Mouse (Mus musculus) C2C12 (cell line): ENCODE results near the gene Ankdd1a. TPM values are rescaled to one million over a fixed set of nuclear protein-coding genes. Genes with fewer than 3 reads are reported as not detected.

ENCODE experiments used
- H3K27me3 ChIP-seq: one replicate; pipeline ENCODE4 v1.6.1; 2011; ENCODE audit not compliant: control insufficient read depth, insufficient read depth, insufficient read length
- H3K36me3 ChIP-seq: one replicate; pipeline ENCODE4 v1.6.1; 2011; ENCODE audit not compliant: control insufficient read depth, insufficient read depth
- H3K4me3 ChIP-seq: one replicate; pipeline ENCODE4 v1.5.1; 2011; ENCODE audit warnings: mild to moderate bottlenecking, control low read depth; ENCODE audit not compliant: poor library complexity, insufficient read depth, severe bottlenecking
- H3K79me2 ChIP-seq: one replicate; pipeline ENCODE4 v1.6.1; 2011; ENCODE audit not compliant: control insufficient read depth, insufficient read depth
- H3K79me3 ChIP-seq: one replicate; pipeline ENCODE4 v1.6.1; 2011; ENCODE audit warnings: low read depth, control low read depth
- H3ac ChIP-seq: one replicate; pipeline ENCODE3; 2011; ENCODE audit warnings: low read depth; ENCODE audit not compliant: control insufficient read depth, insufficient read length
- CEBPB ChIP-seq: IDR thresholded peaks from one replicate; pipeline ENCODE4 v1.6.1; 2011; ENCODE audit warnings: low read depth, mild to moderate bottlenecking, control low read depth, moderate library complexity
- CTCF ChIP-seq: IDR thresholded peaks from one replicate; pipeline ENCODE4 v1.5.1; 2011; ENCODE audit not compliant: control insufficient read depth, insufficient read depth, insufficient read length
- FOSL1 ChIP-seq: IDR thresholded peaks from one replicate; pipeline ENCODE4 v1.8.0; 2011; ENCODE audit warnings: mild to moderate bottlenecking, low read length; ENCODE audit not compliant: poor library complexity, insufficient read depth, severe bottlenecking
- MAX ChIP-seq: IDR thresholded peaks from one replicate; pipeline ENCODE4 v1.6.1; 2011; ENCODE audit warnings: mild to moderate bottlenecking, control low read depth
- MYOD1 ChIP-seq: IDR thresholded peaks from one replicate; pipeline ENCODE4 v1.6.1; 2011; ENCODE audit warnings: low read depth; ENCODE audit not compliant: control insufficient read depth, insufficient read length
- MYOG ChIP-seq: IDR thresholded peaks from one replicate; pipeline ENCODE4 v1.6.1; 2011; ENCODE audit not compliant: control insufficient read depth, insufficient read length; ENCODE audit errors: extremely low read depth
- USF1 ChIP-seq: IDR thresholded peaks from one replicate; pipeline ENCODE4 v1.6.1; 2011; ENCODE audit warnings: low read depth, mild to moderate bottlenecking, control low read depth, moderate library complexity
- polyA plus RNA-seq: library from polyadenylated mRNA; unstranded; fragments of >200 nt; fragmentation: generic; extraction: Trizol; gene quantifications from one replicate; pipeline ENCODE4 v1.2.1, GENCODE M21; 2012; ENCODE audit warnings: missing spikeins

Gene Ankdd1a
- polyA plus RNA-seq, 1 experiment: not detected

- Histone ChIP-seq H3K79me2 (no peaks in the 10 kb centered on the region), H3K4me3 (no peak overlapping the region), H3K27me3 (no peaks in the 10 kb centered on the region), H3K79me3 (no peaks in the 10 kb centered on the region), H3K36me3 (peaks cover 31% of the 10 kb centered on the region), H3ac (no peak overlapping the region)
- no peak for TF ChIP-seq FOSL1
- TF ChIP-seq CTCF: no peak
- no peak for TF ChIP-seq MYOD1
- TF ChIP-seq MAX: no peak
Observed at GRCm38 (mm10) chr9:65552141-65552540, 32.1 kb upstream of the Ankdd1a start.

GRCm38 (mm10) chr9:65551035-65551434 is 31.0 kb upstream of the Ankdd1a start:
- Histone ChIP-seq H3K79me2 (no peaks in the 10 kb centered on the region), H3K36me3 (peaks cover 19% of the 10 kb centered on the region), H3K79me3 (no peaks in the 10 kb centered on the region), H3ac (peak overlapping the region; percentile 67), H3K27me3 (no peaks in the 10 kb centered on the region), H3K4me3 (no peak overlapping the region)
- TF ChIP-seq MYOG (no peak), MYOD1 (no peak), CEBPB (no peak), FOSL1 (no peak), CTCF (no peak), MAX (no peak), USF1 (no peak)

DNA sequence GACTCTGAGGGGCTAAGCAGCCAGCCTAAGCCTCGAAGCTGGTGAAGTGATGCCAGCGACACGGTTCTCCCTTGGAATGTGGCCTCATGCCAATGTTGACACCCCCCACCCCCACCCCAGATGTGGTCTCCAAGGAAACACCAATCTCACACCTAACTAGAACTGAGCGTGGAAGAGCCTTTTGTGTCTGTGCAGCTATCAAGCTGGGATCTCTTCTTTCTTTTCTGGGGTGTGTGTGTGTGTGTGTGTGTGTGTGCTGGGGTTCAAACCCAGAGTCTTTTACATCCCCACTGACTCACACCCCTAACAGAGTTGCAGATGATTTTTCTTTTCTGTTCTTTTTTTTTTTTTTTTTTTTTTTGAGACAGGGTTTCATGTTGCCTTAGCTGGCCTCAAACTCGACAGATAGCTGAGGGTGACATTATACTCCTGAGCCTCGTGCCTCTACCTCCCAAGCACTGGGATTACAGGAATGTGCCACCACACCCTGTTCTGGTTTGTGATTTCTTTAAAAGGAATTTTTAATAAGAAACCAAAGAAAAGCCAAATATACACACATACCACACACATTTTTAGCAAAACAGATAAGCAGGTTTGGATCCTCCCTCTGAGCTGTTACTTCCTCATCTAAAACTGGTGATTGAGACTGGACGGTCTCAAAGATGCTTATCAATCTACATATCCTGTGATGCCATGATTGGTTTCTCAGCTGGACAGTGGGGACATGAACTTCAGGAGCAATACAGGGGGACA is 30.3 kb upstream of the Ankdd1a start:
- Histone ChIP-seq H3K4me3 (no peak overlapping the region), H3K79me2 (no peaks in the 10 kb centered on the region), H3K36me3 (peaks cover 12% of the 10 kb centered on the region), H3K79me3 (no peaks in the 10 kb centered on the region), H3ac (peak overlapping the region; percentile 67), H3K27me3 (no peaks in the 10 kb centered on the region)
- TF ChIP-seq CEBPB (no peak), MAX (no peak)

- H3ac ChIP-seq: no peak overlapping the region
- H3K27me3 ChIP-seq: no peaks in the 10 kb centered on the region
- no peak for TF ChIP-seq CTCF
- TF ChIP-seq MAX: peak; percentile 17
- no peak for TF ChIP-seq MYOG
- H3K4me3 ChIP-seq: no peak overlapping the region
- no peaks in the 10 kb centered on the region for H3K79me2 ChIP-seq
- H3K36me3 ChIP-seq: peaks cover 9% of the 10 kb centered on the region
- H3K79me3 ChIP-seq: no peaks in the 10 kb centered on the region
Observed at GRCm38 (mm10) chr9:65549643-65550042, 29.6 kb upstream of the Ankdd1a start.

GRCm38 (mm10) chr9:65549139-65549538 is 29.1 kb upstream of the Ankdd1a start:
- H3K4me3 ChIP-seq: no peak overlapping the region
- H3K79me3 ChIP-seq: no peaks in the 10 kb centered on the region
- no peaks in the 10 kb centered on the region for H3K79me2 ChIP-seq
- no peaks in the 10 kb centered on the region for H3K27me3 ChIP-seq
- TF ChIP-seq MAX: no peak
- no peak for TF ChIP-seq USF1
- TF ChIP-seq MYOG: no peak
- no peak for TF ChIP-seq CEBPB
- no peak for TF ChIP-seq MYOD1
- no peak for TF ChIP-seq CTCF
- no peak for TF ChIP-seq FOSL1
- H3K36me3 ChIP-seq: peaks cover 7% of the 10 kb centered on the region
- H3ac ChIP-seq: no peak overlapping the region

GRCm38 (mm10) chr9:65548311-65548710 is 28.3 kb upstream of the Ankdd1a start:
- no peaks in the 10 kb centered on the region for H3K79me2 ChIP-seq
- H3K36me3 ChIP-seq: peaks cover 4% of the 10 kb centered on the region
- H3ac ChIP-seq: no peak overlapping the region
- TF ChIP-seq CEBPB: no peak
- no peak for TF ChIP-seq MAX
- no peak for TF ChIP-seq CTCF
- no peak for TF ChIP-seq MYOG
- no peak for TF ChIP-seq FOSL1
- no peak for TF ChIP-seq MYOD1
- no peak for TF ChIP-seq USF1
- no peaks in the 10 kb centered on the region for H3K27me3 ChIP-seq
- H3K4me3 ChIP-seq: no peak overlapping the region
- no peaks in the 10 kb centered on the region for H3K79me3 ChIP-seq
